Comparison of ENCODE assay signal across 8 mouse cellular contexts in genomic region chr12:86775561-86776280, GRCm38 (mm10). TPM values are rescaled to one million over a fixed set of nuclear protein-coding genes. Genes with fewer than 3 reads are reported as not detected.
A peak's percentile ranks its signal among the peaks of the same experiment; 100 is the strongest.
DNase-seq lines count a peak whose midpoint lies in the region; ATAC-seq lines count a peak whose summit lies in the region.
"Had no signal": no experiment of that assay in that cellular context is flagged by ENCODE, and none has a peak within 500 bp of the region (broad histone marks: within the 10 kb centered on the region; RNA-seq: fewer than 3 reads in every experiment).

No protein-coding gene starts in this region.

- DNase-seq in urinary bladder, postnatal 14 days (ENCODE audit: low spot score): peak; percentile 79
- no peak for DNase-seq in urinary bladder, adult 2 months (ENCODE audit: low spot score)
- DNase-seq in gonadal fat pad, adult 2 months (ENCODE audit: low read depth): peak; percentile 93
- peak; percentile 57 for DNase-seq in kidney, postnatal 14 days
- peak; percentile 68 for DNase-seq in testis, postnatal 14 days (ENCODE audit: low spot score)
- no peak for DNase-seq in spleen, postnatal 14 days (ENCODE audit: low spot score in 2 of 2)
- DNase-seq: liver, embryonic 13.5 days had no signal

- ATAC-seq in cerebellum, adult (ENCODE audit: insufficient number of reproducible peaks, low FRiP score, low TSS enrichment): no peak

RNA-seq across cellular contexts. Expression of gene Lrrc74a, which starts 41.6 kb away (rescaled TPM):
- not detected in 2 replicates for polyA plus RNA-seq in urinary bladder, adult 2 months (2012; rRNA removed)
- polyA plus RNA-seq in gonadal fat pad, adult 2 months (2012; rRNA removed): 0.34 and 0.52 TPM in 2 replicates
- polyA plus RNA-seq: liver, embryonic 13.5 days had no signal

RNA-seq across cellular contexts. Expression of gene Angel1, which starts 49.5 kb away (rescaled TPM):
- polyA plus RNA-seq in urinary bladder, adult 2 months (2012; rRNA removed): 6.7 and 6.9 TPM in 2 replicates
- polyA plus RNA-seq in gonadal fat pad, adult 2 months (2012; rRNA removed): 8.2 and 9.1 TPM in 2 replicates

Comparison
In these comparisons a context has a peak if more than half of its experiments do, and no peak if none do; other contexts are left out.
1. DNase-seq: peak in urinary bladder, postnatal 14 days (single experiment), gonadal fat pad, adult 2 months (single experiment), kidney, postnatal 14 days (single experiment) and testis, postnatal 14 days (single experiment); none in urinary bladder, adult 2 months (single experiment) and spleen, postnatal 14 days (0 of 2).